Mouse (Mus musculus): ENCODE measurements around the gene Dtx3. TPM values are rescaled to one million over a fixed set of nuclear protein-coding genes. Genes with fewer than 3 reads are reported as not detected.
A peak's percentile ranks its signal among the peaks of the same experiment; 100 is the strongest.
"Not testable (repeated sequence)": the region's sequence is repeated elsewhere in the genome, so short reads cannot be mapped to it uniquely, and the experiment has no call there.

Dtx3 gene
- polyA plus RNA-seq, 1 experiment: 159 TPM

DNA sequence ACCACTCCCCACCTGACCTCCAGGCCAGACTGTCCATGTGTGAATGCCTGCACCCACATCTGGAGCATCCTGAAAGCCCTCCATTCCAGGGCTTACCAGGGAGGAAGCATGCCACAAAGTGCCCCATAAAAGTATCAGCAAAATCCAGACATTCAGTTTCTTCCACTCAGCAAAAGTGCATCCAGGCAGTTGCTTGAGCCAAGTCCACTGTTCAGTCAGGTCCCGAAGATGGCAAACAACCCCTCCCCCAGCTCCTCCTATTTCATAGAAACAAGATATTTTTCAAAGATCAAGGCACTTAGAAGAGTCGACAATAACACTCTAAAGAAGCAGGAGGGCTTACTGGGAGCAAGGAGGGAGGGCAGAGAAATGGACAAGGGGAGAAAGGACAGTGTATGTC, 3.0 kb upstream of the Dtx3 start:
- TF ChIP-seq POLR2A (IDR thresholded peaks at IDR 0.05; ENCODE audit: insufficient read depth, low read depth, low read length) (no peak), CTCF (IDR thresholded peaks at IDR 0.05; ENCODE audit: insufficient read depth, low read depth, low read length) (no peak)
- Histone ChIP-seq H3K4me3 (ENCODE audit: insufficient read depth, low read depth, low read length) (no peak overlapping the region), H3K27ac (ENCODE audit: insufficient read depth, low read depth, low read length) (no peak overlapping the region), H3K4me1 (ENCODE audit: control insufficient read depth, insufficient read depth, low read length) (peaks cover 21% of the 10 kb centered on the region)
- 58% methylated on average over 2 of the region's 2 CpGs for WGBS

DNA sequence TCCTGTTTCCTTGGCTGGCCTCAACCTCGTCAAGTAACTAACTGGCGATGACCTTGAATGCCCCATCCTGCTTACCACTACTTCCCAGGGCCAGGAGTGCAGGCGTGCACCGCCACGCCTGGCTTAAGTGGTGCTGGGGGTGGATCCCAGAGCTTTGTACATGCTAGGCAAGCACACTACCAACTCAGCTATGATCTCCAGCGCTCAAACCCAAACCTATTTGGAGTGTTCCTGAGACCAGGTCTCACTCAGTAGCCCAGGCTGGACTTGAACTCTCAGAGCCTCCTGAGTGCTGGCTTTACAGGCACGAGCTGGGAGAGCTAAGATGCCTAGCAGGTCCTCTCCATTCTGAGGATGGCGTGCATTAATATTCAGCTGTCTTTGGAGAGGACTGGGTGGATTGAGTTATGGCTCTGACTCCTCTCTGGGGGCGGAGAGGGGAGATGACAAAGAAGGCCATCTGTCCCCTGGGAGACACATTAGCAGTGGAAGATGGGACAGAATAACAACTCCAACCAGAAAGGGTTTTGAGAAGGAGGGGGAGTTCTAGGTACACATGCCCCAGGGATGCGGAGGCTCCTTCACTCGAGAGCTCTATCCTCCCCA, 2.1 kb upstream of the Dtx3 start:
- H3K4me3 ChIP-seq (ENCODE audit: insufficient read depth, low read depth, low read length): no peak overlapping the region
- WGBS: 79% methylated on average over 11 of the region's 11 CpGs
- no peak for TF ChIP-seq POLR2A (IDR thresholded peaks at IDR 0.05; ENCODE audit: insufficient read depth, low read depth, low read length)
- TF ChIP-seq CTCF (IDR thresholded peaks at IDR 0.05; ENCODE audit: insufficient read depth, low read depth, low read length): no peak
- peaks cover 27% of the 10 kb centered on the region for H3K4me1 ChIP-seq (ENCODE audit: control insufficient read depth, insufficient read depth, low read length)
- peak overlapping the region; percentile 59; the same call in 1 of the 2 replicates for H3K27ac ChIP-seq (ENCODE audit: insufficient read depth, low read depth, low read length)

DNA sequence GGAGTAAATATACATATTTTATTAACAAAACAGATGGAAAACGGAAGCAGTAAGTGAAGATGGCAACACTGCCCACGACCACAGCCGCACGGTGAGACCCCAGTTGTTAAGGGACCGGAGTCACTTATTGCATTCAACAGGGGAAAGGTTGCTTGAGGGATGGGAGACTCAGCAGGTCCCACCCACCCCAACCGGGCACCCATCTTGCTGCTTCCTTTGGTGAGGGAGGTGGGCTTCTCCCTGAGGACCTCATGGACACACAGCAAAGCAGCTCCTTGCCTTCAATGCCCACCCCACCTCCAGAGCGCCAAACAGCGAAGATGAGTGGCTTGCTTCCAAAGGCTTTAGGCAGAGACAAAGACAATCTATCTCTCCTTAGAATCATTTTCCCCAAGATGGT, 1.6 kb upstream of the Dtx3 start:
- 89% methylated on average over 8 of the region's 8 CpGs for WGBS
- Histone ChIP-seq H3K27ac (ENCODE audit: insufficient read depth, low read depth, low read length) (peak overlapping the region; percentile 59; the same call in 1 of the 2 replicates), H3K4me3 (ENCODE audit: insufficient read depth, low read depth, low read length) (no peak overlapping the region), H3K4me1 (ENCODE audit: control insufficient read depth, insufficient read depth, low read length) (peaks cover 29% of the 10 kb centered on the region)
- TF ChIP-seq CTCF (IDR thresholded peaks at IDR 0.05; ENCODE audit: insufficient read depth, low read depth, low read length) (no peak), POLR2A (IDR thresholded peaks at IDR 0.05; ENCODE audit: insufficient read depth, low read depth, low read length) (no peak)

DNA sequence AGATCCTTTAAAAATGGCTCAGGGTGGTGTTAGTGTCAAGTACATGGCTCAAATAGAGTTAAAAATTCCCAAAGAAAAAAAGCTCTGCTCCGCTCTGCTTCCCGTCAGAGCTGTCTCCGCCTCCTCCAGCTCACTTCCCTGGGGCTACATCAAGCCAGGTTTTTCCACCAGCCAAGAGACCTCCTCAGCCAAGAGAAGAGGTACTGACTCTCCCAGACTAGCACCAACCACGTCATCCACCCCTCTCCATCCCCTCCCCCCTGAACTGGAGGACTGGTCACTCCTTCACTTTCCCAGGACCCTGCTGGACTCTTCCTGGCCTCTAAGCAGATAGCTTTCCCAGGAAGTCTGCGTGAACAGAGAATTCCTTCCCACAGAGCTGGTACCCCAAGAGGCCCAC, 864 bp upstream of the Dtx3 start:
- Histone ChIP-seq H3K27ac (ENCODE audit: insufficient read depth, low read depth, low read length) (peak overlapping the region; percentile 99), H3K4me1 (ENCODE audit: control insufficient read depth, insufficient read depth, low read length) (peaks cover 30% of the 10 kb centered on the region), H3K4me3 (ENCODE audit: insufficient read depth, low read depth, low read length) (peak overlapping the region; percentile 91)
- 2% methylated on average over 5 of the region's 5 CpGs for WGBS
- TF ChIP-seq POLR2A (IDR thresholded peaks at IDR 0.05; ENCODE audit: insufficient read depth, low read depth, low read length) (no peak), CTCF (IDR thresholded peaks at IDR 0.05; ENCODE audit: insufficient read depth, low read depth, low read length) (no peak)

- Histone ChIP-seq H3K4me1 (ENCODE audit: control insufficient read depth, insufficient read depth, low read length) (peaks cover 44% of the 10 kb centered on the region), H3K4me3 (ENCODE audit: insufficient read depth, low read depth, low read length) (peak overlapping the region; percentile 91), H3K27ac (ENCODE audit: insufficient read depth, low read depth, low read length) (peak overlapping the region; percentile 24)
- WGBS: 7% methylated on average over 22 of the region's 22 CpGs
- no peak for TF ChIP-seq POLR2A (IDR thresholded peaks at IDR 0.05; ENCODE audit: insufficient read depth, low read depth, low read length)
Measured at GRCm38 (mm10) chr10:127194428-127195327, 850 bp downstream of the Dtx3 start.

- WGBS: 87% methylated on average over 9 of the region's 9 CpGs
- Histone ChIP-seq H3K4me1 (ENCODE audit: control insufficient read depth, insufficient read depth, low read length) (peaks cover 55% of the 10 kb centered on the region), H3K4me3 (ENCODE audit: insufficient read depth, low read depth, low read length) (no peak overlapping the region), H3K27ac (ENCODE audit: insufficient read depth, low read depth, low read length) (no peak overlapping the region)
- no peak for TF ChIP-seq POLR2A (IDR thresholded peaks at IDR 0.05; ENCODE audit: insufficient read depth, low read depth, low read length)
- no peak for TF ChIP-seq CTCF (IDR thresholded peaks at IDR 0.05; ENCODE audit: insufficient read depth, low read depth, low read length)
Measured at GRCm38 (mm10) chr10:127193011-127193410, 2.5 kb downstream of the Dtx3 start.

DNA sequence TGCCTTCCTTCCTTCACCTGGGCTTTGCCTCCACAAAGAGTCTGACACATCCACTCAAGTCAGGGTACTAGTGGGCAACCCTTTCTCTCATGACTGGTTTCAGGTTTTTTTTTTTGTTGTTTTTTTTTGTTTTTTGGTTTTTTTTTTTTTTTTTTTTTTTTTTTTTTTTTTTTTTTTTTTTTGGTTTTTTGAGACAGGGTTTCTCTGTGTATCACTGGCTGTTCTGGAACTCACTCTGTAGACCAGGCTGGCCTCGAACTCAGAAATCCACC, 3.5 kb downstream of the Dtx3 start:
- not testable (repeated sequence) for H3K27ac ChIP-seq (ENCODE audit: insufficient read depth, low read depth, low read length); H3K4me3 ChIP-seq (ENCODE audit: insufficient read depth, low read depth, low read length)
- WGBS: 82% methylated on average over 1 of the region's 1 CpGs
- H3K4me1 ChIP-seq (ENCODE audit: control insufficient read depth, insufficient read depth, low read length): peaks cover 56% of the 10 kb centered on the region

GRCm38 (mm10) chr10:127191191-127192056, 4.1 kb downstream of the Dtx3 start:
- H3K4me1 ChIP-seq (ENCODE audit: control insufficient read depth, insufficient read depth, low read length): peaks cover 51% of the 10 kb centered on the region
- no peak overlapping the region for H3K4me3 ChIP-seq (ENCODE audit: insufficient read depth, low read depth, low read length)
- no peak overlapping the region for H3K27ac ChIP-seq (ENCODE audit: insufficient read depth, low read depth, low read length)
- 65% methylated on average over 19 of the region's 19 CpGs for WGBS
- no peak for TF ChIP-seq POLR2A (IDR thresholded peaks at IDR 0.05; ENCODE audit: insufficient read depth, low read depth, low read length)
- TF ChIP-seq CTCF (IDR thresholded peaks at IDR 0.05; ENCODE audit: insufficient read depth, low read depth, low read length): no peak

Data from olfactory bulb, adult 2 months (tissue).